Mouse (Mus musculus): ENCODE results near the gene Cnot8. TPM values are rescaled to one million over a fixed set of nuclear protein-coding genes. Genes with fewer than 3 reads are reported as not detected.

Gene Cnot8
- polyA plus RNA-seq, 1 experiment from 2014 or later: 46.2 TPM

DNA sequence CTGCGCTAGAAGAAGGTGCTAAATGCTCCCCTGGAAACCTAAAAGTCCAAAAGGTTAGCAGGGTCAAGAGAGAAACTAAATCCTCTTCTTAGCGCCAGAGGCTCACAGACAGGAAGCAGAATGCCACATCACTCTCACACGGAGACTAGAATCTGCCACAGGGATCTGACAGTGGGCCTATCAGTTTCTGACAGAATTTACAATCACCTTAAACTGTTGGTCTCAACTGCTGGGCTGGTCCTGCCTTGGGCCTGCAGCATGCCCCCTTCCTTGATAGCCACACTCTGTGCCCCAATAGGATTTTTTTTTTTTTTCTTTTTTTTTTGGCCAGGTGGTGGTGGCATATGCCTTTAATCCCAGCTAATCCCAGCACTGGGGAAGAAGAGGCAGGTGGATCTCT, 52.9 kb downstream of the Cnot8 start:
- Histone ChIP-seq H3K9me3 (ENCODE audit: control insufficient read depth) (no peaks in the 10 kb centered on the region), H3K9ac (ENCODE audit: low read depth, low read length) (no peak overlapping the region), H3K36me3 (ENCODE audit: control insufficient read depth, insufficient read depth) (peaks cover 44% of the 10 kb centered on the region), H3K27ac (ENCODE audit: low read depth, low read length) (no peak overlapping the region), H3K4me3 (ENCODE audit: low read depth, low read length) (no peak overlapping the region), H3K4me2 (replicated peaks; ENCODE audit: low read depth) (no peak overlapping the region), H3K4me1 (replicated peaks; ENCODE audit: control insufficient read depth, insufficient read depth, low read length) (no peaks in the 10 kb centered on the region), H3K27me3 (replicated peaks; ENCODE audit: control insufficient read depth, insufficient read depth, low read length) (no peaks in the 10 kb centered on the region)
- TF ChIP-seq CTCF (IDR thresholded peaks at IDR 0.05; ENCODE audit: low read depth): no peak
- WGBS: 72% methylated on average over 3 of the region's 3 CpGs
- no peak for ATAC-seq

GRCm38 (mm10) chr11:58165072-58165471, 61.1 kb downstream of the Cnot8 start:
- no peak overlapping the region for H3K9ac ChIP-seq (ENCODE audit: low read depth, low read length)
- peak; percentile 57 for TF ChIP-seq CTCF (IDR thresholded peaks at IDR 0.05; ENCODE audit: low read depth)
- H3K27ac ChIP-seq (ENCODE audit: low read depth, low read length): no peak overlapping the region
- WGBS: 89% methylated on average over 2 of the region's 2 CpGs
- no peak overlapping the region for H3K4me2 ChIP-seq (replicated peaks; ENCODE audit: low read depth)
- ATAC-seq: no peak
- H3K9me3 ChIP-seq (ENCODE audit: control insufficient read depth): no peaks in the 10 kb centered on the region
- H3K36me3 ChIP-seq (ENCODE audit: control insufficient read depth, insufficient read depth): peaks cover 22% of the 10 kb centered on the region
- no peak overlapping the region for H3K4me3 ChIP-seq (ENCODE audit: low read depth, low read length)
- no peaks in the 10 kb centered on the region for H3K4me1 ChIP-seq (replicated peaks; ENCODE audit: control insufficient read depth, insufficient read depth, low read length)
- no peaks in the 10 kb centered on the region for H3K27me3 ChIP-seq (replicated peaks; ENCODE audit: control insufficient read depth, insufficient read depth, low read length)

DNA sequence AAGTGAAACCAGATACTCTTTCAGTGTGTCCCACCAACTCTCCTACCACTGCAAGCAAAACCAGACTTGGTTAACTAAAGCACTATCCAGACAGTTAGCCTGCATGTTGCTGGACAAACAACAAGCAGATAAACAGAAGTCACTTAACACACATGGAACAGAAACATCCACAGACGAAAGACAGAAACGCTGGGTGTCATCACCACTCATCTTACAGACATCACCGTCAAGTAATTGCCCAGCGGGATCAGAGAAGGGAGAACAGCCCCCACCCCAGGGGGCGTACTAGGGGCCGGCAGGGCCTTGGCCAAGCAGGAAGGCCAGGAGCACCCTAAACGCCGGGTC, 63.8 kb downstream of the Cnot8 start:
- WGBS: 1% methylated on average over 8 of the region's 8 CpGs
- peak overlapping the region; percentile 81 for H3K9ac ChIP-seq (ENCODE audit: low read depth, low read length)
- no peak; the same call in 1 of the 2 replicates for TF ChIP-seq CTCF (IDR thresholded peaks at IDR 0.05; ENCODE audit: low read depth)
- H3K4me1 ChIP-seq (replicated peaks; ENCODE audit: control insufficient read depth, insufficient read depth, low read length): no peaks in the 10 kb centered on the region
- H3K27ac ChIP-seq (ENCODE audit: low read depth, low read length): peak overlapping the region; percentile 50; the same call in 1 of the 2 replicates
- H3K9me3 ChIP-seq (ENCODE audit: control insufficient read depth): no peaks in the 10 kb centered on the region
- peak overlapping the region; percentile 94 for H3K4me3 ChIP-seq (ENCODE audit: low read depth, low read length)
- no peaks in the 10 kb centered on the region for H3K27me3 ChIP-seq (replicated peaks; ENCODE audit: control insufficient read depth, insufficient read depth, low read length)
- peaks cover 11% of the 10 kb centered on the region; the same call in 1 of the 2 replicates for H3K36me3 ChIP-seq (ENCODE audit: control insufficient read depth, insufficient read depth)
- peak overlapping the region; percentile 94 for H3K4me2 ChIP-seq (replicated peaks; ENCODE audit: low read depth)
- ATAC-seq: no peak

Other genes starting within 250 kb of the Cnot8 start
- 9.6 and 11.5 TPM in 2 replicates for gene Larp1, start 95.1 kb upstream of the Cnot8 start, polyA plus RNA-seq (2015; fragmentation: Nextera tagmentation; extraction: Ambion mirVana)
- gene Gm12248, start 11.0 kb upstream of the Cnot8 start, polyA plus RNA-seq (2015; fragmentation: Nextera tagmentation; extraction: Ambion mirVana): not detected in 2 replicates
- gene Gemin5, start 64.4 kb downstream of the Cnot8 start, polyA plus RNA-seq (2015; fragmentation: Nextera tagmentation; extraction: Ambion mirVana): 3.6 and 4.0 TPM in 2 replicates
- 86.2 and 90.1 TPM in 2 replicates for gene Mrpl22, start 67.5 kb downstream of the Cnot8 start, polyA plus RNA-seq (2015; fragmentation: Nextera tagmentation; extraction: Ambion mirVana)
- 10.9 and 11.5 TPM in 2 replicates for gene Igtp, start 95.4 kb downstream of the Cnot8 start, polyA plus RNA-seq (2015; fragmentation: Nextera tagmentation; extraction: Ambion mirVana)
- 5.4 and 6.4 TPM in 2 replicates for gene Irgm2, start 95.5 kb downstream of the Cnot8 start, polyA plus RNA-seq (2015; fragmentation: Nextera tagmentation; extraction: Ambion mirVana)
- gene 4930438A08Rik, start 170.6 kb downstream of the Cnot8 start, polyA plus RNA-seq (2015; fragmentation: Nextera tagmentation; extraction: Ambion mirVana): not detected in 2 replicates
- 3.9 and 4.7 TPM in 2 replicates for gene Zfp692, start 202.9 kb downstream of the Cnot8 start, polyA plus RNA-seq (2015; fragmentation: Nextera tagmentation; extraction: Ambion mirVana)
- 32.0 and 33.8 TPM in 2 replicates for gene Zfp672, start 226.2 kb downstream of the Cnot8 start, polyA plus RNA-seq (2015; fragmentation: Nextera tagmentation; extraction: Ambion mirVana)
- gene Sh3bp5l, start 226.6 kb downstream of the Cnot8 start, polyA plus RNA-seq (2015; fragmentation: Nextera tagmentation; extraction: Ambion mirVana): 13.2 and 14.7 TPM in 2 replicates